Mouse (Mus musculus): ENCODE measurements around the gene Prkx.
A peak's percentile ranks its signal among the peaks of the same experiment; 100 is the strongest.

Gene Prkx

GRCm38 (mm10) chrX:77796238-77796835 lies at the start of gene Prkx:
Prkx (minus strand) TSS chrX:77796278.
- DNase-seq: no peak

DNA sequence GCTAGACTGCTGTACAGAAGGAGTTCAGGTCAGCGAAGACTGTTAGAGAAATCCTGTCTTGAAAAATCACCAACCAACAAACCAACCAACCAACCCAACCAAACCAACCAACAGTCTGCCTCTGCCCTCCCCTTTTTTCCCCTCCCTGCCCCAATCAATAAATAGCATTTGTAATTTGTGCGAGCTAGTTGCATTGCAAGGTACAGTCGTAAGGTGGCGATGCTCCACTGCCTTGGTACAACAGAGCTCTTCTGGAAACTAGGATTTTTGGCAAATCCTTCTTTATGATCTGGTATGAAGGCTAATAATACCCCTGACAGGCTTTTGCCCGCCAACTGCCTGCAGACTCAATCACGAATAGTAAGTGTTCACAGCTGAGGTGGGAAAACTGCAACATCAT lies 16.0 kb upstream of the Prkx start:
- DNase-seq: no peak

GRCm38 (mm10) chrX:77810608-77811206 lies 14.6 kb upstream of the Prkx start:
- DNase-seq: peak; percentile 16

DNA sequence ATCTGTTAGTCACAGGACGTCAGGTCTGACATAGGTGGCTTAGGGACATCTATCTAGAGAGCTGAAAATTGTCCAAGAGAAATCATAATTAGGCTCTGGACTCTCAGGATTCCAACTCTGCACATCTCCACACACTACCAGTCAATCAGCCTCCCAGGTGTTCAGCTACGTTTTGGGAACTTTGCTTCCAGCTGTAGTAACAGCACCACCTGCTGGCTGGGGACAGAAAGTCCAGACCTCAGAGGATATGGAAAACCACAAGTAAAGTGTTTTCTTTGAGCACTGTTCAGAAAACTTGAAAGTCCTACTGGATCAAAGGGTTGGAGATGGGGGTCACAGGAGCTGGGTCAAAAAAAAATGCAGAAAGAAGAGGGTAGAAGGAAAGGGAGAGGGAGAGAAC lies 12.5 kb upstream of the Prkx start:
- DNase-seq: peak; percentile 13

DNA sequence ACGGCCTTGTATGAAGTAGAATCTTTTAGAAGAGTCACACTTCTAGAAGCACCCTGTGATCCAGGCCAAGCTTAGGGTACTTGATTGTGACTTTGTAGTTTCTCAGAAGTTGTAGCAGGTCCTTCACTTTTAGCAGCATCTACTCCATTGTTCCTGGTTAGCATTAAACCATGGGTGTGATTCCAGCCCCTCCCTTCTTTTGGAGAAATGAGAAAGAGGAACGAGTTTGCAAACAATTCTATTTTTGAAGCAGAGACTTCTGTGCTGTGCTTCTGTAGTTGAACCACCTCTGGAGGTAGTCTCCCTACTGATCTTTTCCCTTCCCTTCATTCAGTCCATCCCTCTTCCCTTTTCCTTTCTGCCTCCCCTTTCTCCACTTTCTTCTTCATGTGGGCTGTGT lies 6.2 kb upstream of the Prkx start:
- no peak for DNase-seq

GRCm38 (mm10) chrX:77801543-77801942 lies 5.5 kb upstream of the Prkx start:
- no peak for DNase-seq

- no peak for DNase-seq
These were observed 3.5 kb upstream of the Prkx start for GRCm38 (mm10) chrX:77799554-77799953.

DNA sequence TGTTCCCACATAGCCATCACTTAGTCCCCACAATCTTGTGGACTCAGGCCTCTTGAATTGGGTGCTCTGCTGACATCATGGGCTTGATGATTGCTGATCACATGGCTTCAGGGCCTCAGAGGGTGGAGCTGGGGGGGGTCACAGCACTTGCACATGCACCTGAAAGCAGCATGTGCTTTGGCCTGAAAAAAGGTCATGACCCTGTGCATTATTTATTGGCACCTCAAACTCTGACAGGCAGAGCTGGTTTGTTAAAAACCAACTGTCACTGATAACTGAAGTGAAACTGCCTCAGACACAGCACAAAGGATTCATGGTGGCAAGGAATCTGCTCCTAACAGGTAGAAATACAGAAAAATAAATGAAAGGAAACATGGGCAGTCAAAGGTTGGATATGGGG lies 1.7 kb upstream of the Prkx start:
- DNase-seq: no peak

GRCm38 (mm10) chrX:77796916-77797315 lies 838 bp upstream of the Prkx start:
- no peak for DNase-seq

DNA sequence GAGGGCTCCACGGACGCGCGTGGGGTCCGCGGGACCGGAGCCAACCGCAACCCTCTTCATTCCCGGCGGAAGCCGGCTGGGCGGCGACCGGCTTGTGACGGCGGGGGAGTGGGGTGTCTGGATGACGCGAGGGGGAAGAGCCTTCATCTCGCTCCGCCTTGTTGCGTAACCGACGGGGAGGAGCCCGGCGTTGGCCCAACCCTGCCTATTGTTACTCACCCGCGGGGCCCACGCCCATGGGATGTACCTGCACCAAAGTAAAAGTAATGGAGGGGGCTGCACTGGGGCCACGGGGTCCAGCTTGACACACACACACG lies 262 bp downstream of the Prkx start:
- peak; percentile 80 for DNase-seq

DNA sequence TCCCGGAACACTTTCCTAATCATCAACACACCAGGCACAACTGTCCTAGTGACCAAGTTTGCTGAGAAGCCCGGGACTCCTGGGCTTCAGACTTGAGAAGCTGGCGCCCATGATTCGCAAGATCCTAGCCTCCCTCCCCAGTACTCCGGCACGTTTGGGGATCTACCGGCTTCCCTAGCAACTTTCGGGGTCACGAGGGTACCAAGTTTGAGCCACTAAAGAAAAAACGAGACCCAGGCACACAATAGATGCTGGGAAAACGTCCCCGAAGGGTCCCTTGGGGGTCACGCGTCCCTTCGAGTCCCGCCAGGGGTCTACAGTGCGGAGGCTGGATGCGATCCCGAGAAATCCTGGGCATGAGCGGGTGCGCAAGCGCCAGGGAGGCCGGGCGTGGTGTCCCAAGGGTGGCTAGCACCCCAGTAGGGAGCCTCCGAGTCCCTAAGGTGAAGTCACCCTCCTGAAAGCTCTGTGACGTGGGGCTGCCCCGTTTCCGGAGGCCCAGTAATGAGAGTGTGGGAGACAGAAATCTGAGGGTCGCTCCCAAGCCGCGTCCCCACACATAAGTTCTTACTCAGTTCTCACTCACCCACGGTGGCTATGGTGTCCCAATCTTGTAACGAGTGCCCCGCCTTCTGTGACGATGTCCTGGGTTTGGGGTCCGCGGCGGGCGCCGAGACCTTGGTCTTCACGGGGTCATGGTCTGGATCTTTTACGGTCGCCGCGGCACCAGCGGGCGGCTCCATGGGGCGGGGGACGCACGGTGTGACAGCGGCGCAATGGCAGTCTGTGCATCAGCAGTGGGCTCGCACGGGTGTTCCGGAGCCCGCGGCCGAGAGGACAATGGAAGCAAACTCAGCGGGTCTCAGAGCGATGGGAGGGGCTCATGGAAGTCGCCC lies 868 bp downstream of the Prkx start:
- peak; percentile 22 for DNase-seq

GRCm38 (mm10) chrX:77788675-77789074 lies 7.4 kb downstream of the Prkx start:
- DNase-seq: no peak

DNA sequence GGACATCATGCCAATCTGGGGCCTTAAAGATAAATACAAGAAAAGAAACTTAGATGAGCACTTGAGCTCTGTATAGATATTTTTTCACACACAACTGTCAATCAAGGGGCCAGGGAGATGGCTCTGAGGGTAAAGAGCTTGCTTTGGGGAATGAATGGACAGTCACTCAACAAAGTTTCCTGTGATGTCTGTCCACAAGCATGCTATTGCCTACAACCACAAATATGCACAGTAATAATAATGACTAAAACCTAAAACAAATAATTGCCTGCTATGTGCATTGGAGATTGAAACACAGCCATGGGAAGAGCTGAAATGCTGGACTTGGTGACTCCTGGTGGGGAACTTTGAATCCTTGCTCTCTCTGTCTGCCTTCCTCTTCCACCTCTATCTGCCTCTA lies 9.7 kb downstream of the Prkx start:
- no peak for DNase-seq

DNA sequence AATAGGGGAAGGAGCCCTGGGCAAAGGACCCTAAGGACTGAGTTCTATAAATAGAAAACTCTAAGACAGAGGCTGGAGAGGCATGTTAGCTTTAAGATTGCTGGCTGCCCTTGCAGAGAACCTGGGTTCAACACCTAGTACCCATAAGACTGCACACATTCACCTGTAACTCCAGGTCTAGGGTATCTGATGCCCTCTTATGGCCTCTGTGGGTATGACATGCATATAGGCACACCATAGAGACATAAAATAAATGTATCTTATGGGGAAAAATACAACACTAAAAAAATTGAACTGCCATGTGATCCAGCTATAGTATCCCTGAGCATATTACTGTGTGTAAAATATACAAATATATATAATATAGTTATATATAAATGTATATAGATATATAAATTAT lies 18.3 kb downstream of the Prkx start:
- no peak for DNase-seq

DNA sequence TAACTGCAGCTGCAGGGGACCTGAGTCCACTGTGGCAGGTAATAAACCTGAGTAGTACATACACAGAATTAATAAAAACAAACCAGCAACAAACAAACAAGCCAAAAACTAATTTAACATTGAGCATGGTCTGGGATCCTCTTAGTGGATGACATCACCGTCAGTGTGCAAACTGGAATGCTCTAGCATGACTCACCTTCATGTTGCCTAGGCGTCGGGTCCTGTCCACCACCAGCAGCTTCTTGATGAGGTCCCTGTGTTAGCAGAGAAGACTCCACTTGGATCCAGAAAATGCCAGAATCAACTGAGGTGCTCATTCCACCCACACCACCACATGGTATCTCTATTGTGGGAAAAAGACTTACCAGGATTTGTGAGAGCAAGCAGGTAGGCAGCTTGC lies 30.9 kb downstream of the Prkx start:
- no peak for DNase-seq

DNA sequence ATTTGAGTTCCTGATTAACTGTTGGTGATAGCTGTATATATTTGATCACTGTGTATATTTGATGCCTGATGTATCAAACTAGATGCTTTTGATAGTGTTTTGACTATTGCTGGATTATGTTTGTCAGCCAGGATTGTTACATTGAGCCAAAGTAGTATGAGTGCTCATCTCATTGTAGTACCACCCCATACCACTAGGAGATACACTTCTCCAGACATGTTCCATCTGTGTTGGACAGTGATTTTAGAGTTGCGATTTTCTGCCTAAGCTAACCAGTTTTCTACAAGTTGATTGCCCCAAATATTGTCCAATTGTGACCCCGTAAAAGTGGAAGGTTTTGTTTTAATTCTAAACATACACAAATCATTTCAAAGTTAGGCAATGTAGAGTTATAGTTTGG lies 51.8 kb downstream of the Prkx start:
- DNase-seq: no peak

DNA sequence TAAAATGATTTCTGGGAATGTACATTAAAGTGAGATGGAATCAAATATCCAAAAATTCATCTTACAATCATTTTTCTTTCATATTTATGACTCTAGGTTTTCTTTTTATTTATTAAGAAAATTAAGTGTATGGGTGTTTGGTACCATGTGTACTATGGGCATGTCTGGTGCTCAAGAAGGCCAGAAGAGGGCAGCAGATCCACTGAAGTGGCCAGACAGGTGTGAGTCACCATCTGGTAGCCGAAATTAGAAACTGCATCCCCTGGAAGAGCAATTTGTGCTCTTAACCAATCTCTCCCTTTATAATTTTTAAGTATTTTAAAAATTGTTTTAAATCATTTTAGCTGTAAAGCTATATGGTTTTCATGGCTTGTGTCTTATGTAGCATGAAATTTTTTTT lies 54.7 kb downstream of the Prkx start:
- DNase-seq: no peak

DNA sequence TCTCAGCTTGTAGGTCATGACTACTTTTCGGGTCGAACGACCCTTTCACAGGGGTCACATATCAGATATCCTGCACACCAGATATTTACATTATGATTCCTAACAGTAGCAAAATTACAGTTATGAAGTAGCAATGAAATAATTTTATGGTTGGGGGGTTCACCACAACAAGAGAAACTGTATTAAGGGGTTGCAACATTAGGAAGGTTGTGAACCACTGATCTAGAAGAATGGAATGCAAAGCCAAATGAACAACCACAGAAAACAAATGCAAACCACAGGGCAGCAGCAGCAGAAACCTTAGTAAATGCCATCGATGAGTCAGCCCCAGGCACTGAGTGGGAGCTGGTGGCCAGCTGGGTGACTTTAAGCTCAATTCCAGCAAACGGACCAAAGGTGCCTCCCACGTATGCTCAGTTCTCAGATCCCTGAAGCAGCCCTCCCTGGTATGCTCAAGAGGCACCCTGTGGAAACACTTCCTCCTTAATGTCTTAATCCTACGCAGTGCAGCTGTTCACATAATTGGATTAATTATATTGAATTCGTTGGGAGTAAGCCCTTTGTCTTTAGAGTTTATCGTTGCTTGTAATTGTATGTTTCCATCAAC lies 62.0 kb downstream of the Prkx start:
- DNase-seq: no peak

- peak; percentile 6 for DNase-seq
These were observed 75.8 kb downstream of the Prkx start for GRCm38 (mm10) chrX:77720298-77720697.

All from right cerebral cortex, postnatal 4 days (tissue).